Mouse (Mus musculus) 3134 (cell line): ENCODE measurements around the gene Gdf7.
A peak's percentile ranks its signal among the peaks of the same experiment; 100 is the strongest.

Experiments
- DNase-seq: peaks from one replicate; pipeline ENCODE4 v3.0.0-alpha.2; 2011; ENCODE audit warnings: low spot score; ENCODE audit not compliant: insufficient read length; ENCODE audit errors: extremely low read depth

Gene Gdf7

DNA sequence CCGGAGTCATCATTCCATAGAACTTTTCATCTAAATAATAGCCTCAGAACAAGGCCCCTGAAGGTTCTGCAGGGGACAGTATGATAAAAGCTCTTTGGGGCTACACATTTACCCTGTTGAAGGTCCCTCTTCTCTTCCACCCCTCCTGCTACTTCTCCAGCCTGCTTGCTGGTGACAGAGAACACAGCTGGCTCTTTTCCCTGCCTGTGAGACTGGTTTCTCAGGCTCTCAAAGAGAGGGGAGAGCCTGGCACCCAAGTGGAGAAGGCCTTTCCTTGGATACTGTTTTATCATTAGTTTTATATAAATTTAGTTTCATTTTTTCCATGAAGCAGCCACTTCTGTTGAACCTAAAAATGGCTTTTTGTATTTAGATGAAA is 25.9 kb upstream of the Gdf7 start:
- DNase-seq: no peak

DNA sequence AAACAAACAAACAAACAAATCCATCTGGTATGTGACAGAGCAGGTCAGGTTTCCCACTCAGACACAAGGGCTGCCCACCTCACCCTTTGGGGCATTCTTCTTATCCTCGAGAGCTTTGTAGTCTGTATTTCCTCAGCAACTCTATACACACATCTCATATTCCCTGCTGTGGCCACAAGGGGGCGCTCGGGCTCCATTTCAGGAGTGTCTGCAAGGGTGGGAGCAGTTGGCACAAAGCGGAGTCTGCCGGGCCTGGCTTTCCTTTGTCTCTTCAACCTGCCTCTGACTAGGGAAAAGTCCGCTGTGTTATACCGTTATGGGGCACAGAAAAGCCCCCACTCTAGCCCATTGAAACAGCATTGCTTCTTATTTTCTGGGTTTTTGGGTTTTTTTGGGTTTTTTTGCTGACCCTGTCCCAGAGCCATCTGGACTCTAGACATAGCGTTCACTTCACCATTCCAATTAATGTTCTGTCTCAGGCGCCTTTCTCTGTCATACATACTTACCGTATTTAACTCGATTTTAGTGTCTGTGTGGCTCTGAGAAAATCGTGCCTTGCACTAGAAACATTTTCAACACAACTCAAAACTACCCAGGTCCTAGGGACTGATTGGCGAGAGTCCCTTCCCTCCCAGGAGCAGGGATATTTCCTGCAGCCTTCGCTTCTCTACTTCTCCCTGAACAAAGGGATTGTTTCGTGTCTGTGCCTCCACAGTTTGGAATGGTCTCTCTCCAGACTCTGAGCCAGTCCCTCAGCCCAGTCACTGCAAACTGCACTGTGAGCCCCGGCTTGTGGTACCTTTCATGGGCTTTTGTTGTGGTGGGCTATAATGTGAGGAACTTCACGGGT is 25.3 kb upstream of the Gdf7 start:
- DNase-seq: peak; percentile 56

DNA sequence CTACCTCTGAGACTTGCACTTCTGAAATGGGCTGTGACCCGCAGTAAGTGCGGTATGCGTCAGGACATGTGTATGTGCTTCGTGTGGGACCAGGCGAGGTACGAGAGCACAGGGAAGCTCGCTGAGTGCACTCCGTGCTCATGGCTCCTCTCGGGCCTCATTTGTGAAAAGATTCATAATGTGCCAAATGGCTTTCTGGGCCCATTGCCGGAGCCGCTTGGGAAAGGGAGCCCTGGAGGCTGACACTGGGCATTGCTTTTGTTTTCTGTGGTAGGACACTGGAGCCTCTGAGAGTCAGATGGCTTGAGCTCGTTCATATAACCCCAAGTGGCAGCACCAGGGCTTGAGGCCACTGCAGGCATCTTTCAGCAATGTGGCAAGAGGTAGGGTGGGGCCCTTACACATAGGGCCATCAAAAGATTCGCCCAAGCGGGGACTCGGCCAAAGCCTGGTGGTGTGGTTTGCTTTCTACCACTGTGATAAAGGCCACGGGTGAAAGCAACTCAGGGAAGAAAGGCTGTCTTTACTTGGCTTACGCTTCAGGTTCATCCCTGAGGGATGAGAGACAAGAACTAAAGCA is 24.3 kb upstream of the Gdf7 start:
- DNase-seq: no peak

GRCm38 (mm10) chr12:8325245-8325942 is 23.6 kb upstream of the Gdf7 start:
- no peak for DNase-seq

- DNase-seq: no peak
Observed at GRCm38 (mm10) chr12:8324086-8324485, 22.3 kb upstream of the Gdf7 start.

DNA sequence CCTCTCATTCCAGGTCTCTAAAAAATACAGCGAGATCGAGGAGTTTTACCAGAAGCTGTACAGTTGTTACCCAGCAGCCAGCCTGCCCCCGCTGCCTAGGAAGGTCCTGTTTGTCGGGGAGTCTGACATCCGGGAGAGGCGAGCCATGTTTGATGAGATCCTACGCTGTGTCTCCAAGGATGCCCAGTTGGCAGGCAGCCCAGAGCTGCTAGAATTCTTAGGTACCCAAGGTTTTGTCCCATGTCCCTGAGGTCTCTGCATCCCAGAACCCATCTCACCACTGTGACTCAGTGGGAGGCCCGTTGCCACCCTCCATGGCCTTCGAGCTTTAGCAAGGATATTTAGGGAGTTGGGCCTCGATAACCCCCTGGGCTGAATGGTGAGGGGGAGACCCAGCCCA is 19.8 kb upstream of the Gdf7 start:
- no peak for DNase-seq

DNA sequence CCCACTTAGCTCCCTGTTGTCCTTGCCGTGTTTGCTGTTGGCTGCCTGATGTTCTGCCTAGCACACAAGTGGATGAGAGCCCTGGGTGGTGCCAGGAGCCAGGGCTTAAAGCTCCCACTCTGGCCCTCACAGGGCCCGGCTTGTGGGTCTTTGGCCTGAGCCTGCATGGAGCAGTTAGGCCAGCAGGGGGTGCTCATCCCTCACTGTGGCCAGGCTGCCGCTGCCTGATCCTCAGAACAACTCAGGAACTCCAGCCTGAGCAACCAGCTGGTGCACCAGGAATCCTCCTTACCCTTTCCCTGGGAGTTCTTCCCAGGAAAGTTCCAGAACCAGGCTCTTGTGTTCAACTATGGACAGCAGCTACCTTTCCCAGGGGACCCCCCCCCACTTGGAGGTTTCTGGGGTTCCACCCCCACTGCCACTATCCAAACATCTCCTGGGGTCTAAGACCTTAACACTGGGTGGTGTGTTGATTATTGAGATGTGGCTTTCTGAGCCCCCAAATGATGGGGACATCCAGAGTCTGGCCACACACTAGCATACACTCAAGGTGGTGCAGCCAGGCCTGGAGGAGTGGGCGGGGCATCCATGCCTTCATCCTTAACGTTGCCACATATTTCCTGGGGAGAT is 18.4 kb upstream of the Gdf7 start:
- DNase-seq: peak; percentile 54

- DNase-seq: no peak
Observed at GRCm38 (mm10) chr12:8316541-8316940, 14.8 kb upstream of the Gdf7 start.

GRCm38 (mm10) chr12:8313773-8314172 is 12.0 kb upstream of the Gdf7 start:
- DNase-seq: no peak

- DNase-seq: peak; percentile 84
Observed at GRCm38 (mm10) chr12:8313270-8313771, 11.6 kb upstream of the Gdf7 start, which contains the start of gene Hs1bp3. TSS of gene Hs1bp3 (plus strand) at chr12:8313432.

DNA sequence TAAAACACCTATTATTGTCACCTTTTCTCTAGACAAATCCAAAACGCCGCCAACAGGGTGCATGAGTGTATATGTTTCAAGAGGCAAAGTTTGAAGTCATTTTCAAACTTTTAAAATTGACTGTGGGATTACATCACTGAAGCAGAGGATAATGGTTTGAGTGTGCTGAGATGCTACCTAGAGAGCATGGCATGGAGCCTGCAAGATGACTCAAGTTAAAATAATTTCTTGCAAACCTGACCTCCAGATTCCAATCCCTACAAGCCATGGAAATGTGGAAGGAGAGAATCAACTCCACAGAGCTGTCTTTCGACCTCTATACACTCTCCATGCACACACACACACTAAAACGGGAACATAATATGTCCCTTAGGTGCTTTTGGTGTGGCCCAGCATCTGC is 10.5 kb upstream of the Gdf7 start:
- DNase-seq: no peak

DNA sequence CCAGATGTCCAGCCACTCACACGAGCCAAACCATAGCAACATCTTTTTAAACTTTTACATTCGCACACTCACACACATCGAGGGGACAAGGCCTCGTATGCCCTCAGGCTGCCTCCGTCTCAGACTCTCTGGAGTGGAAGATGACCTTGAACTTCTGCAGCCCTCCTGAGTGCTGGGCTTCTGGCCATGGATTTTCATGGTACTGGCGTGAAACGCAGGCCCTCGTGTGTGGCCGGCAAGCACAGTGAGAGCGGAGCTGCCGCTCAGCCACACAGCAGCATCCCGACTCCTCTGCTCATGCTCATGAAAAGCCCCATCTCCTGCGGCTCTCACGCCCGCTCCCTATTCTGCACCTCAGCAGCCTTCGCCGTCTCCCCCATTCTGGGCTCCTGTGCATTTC is 9.2 kb upstream of the Gdf7 start:
- no peak for DNase-seq

- DNase-seq: no peak
Observed at GRCm38 (mm10) chr12:8306910-8307309, 5.2 kb upstream of the Gdf7 start.

DNA sequence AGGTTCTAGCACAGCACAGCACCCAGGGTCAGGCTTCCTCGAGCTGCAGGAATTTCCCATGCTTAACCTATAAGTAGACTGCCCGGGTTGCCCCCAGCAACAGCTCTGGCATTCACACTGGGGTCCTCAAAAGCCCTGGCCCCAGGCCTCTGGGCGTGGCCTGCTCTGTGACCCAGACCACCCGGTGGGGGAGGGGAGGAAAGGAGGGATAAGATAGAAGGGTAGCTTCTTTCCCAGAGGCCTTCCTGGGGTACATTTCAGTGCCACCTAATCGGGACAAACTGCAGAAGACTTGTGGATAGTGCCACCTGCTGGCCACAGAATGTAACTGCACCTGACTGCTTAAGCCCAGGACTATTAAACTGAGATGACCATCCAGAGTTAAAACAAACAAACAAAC is 4.7 kb upstream of the Gdf7 start:
- DNase-seq: peak; percentile 66

- DNase-seq: no peak
Observed at GRCm38 (mm10) chr12:8305258-8305657, 3.5 kb upstream of the Gdf7 start.

DNA sequence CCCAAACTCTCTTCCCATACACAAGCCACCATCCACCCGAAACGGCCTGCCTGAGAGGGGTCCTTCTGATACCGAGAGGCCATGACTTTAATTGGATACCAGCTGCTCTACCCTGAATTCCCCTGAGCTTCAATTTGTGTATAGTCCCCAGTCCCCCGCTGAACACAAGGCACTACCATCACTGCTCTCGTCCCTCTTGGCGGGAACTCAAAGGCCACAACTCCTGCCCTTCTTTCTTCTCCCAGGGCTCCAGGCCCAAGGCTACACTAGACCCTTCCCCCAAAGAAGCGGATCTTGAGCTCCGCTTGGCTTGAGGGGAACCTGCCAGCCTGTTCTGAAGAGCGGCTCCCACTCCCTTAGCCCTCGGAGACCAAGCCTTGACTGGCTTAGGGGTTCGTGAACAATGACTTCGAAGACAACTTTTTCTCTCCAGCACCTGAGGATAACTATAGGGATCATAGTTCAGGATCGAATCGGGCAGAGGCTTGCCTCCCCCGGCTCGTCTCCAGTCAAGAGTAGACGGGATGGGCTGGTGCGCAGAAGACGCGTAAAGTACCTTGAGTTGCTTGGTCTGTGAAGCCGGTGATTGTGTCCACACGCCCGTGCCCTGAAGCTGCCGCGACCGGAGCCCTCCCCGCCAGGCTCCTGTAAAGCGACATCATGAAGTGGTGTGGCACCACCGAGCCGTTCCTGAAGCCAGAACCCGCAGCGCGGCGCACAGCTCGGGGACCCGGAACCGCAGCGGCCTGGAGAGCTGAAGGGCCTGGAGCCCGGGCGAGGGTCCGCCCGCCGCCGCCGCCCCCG is 541 bp downstream of the Gdf7 start:
- no peak for DNase-seq

DNA sequence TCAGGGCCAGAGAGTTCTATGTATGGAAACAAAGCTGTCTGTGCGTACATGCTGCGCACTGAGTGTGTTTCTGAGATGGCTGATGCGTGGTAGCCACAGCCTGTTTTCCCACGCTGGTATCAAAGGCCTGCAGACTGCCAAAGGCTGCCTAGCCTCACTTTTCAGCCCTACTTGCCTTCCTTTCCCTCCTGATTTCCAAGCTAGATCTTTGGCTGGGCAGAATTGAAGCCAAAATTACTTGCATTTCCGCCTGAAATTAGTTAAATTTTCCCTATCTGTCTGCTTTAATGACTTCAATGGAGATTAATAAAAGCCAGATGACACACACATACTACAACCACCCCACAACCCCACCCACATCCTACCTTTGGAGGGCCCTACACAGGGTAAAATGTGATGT is 1.2 kb downstream of the Gdf7 start:
- no peak for DNase-seq

DNA sequence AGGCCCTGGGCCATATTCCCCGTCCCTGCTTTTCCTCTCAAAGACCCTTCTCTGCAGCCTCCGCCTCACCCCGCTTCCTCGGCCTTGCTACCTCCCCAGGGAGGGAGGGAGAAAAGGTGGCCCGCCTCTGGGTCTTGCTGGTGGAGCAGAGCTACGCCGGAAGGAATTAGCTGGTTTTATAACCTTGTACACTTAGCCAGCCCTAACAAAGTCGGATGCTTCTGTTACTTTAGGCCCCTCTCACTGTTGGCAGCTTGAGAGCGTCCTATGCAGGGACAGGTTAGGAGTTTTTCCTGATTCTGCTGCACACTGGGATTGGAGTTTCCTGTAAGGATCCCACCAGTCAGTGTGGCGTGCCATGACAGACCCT is 1.7 kb downstream of the Gdf7 start:
- DNase-seq: no peak

- DNase-seq: no peak
Observed at GRCm38 (mm10) chr12:8299143-8300110, 2.3 kb downstream of the Gdf7 start.
